Mouse (Mus musculus): ENCODE results near the gene Cenpp. TPM values are rescaled to one million over a fixed set of nuclear protein-coding genes. Genes with fewer than 3 reads are reported as not detected.

Gene Cenpp
- total and polyA plus RNA-seq, 2 experiments from 2014 or later: 2.1 to 16.2 TPM

DNA sequence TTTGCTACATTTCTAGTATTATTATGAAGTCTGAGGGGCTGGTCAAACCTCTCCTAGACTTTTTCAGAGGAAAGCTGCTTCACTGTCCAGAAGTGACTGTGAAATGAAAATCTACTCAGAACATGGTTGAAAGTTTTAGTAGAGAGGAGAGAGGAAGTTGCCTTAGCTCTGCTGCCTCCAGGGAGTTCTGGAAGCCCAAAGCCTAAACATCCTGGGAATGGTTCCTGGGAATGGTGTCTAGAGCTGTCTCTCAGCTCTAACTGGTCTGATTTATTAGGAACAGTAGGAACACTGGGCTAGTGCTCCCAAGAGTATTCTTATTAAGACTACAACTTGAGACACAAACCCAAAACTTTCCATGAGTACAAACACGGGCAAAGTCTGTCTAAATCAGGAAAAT, 106.1 kb downstream of the Cenpp start:
- H3K27ac ChIP-seq (ENCODE audit: low read depth): peak overlapping the region; percentile 68
- no peak overlapping the region for H3K9ac ChIP-seq (replicated peaks; ENCODE audit: low read depth, low read length)
- no peaks in the 10 kb centered on the region for H3K4me1 ChIP-seq (ENCODE audit: control insufficient read depth, insufficient read depth)
- H3K36me3 ChIP-seq (replicated peaks; ENCODE audit: control insufficient read depth, insufficient read depth, low read length): no peaks in the 10 kb centered on the region
- no peaks in the 10 kb centered on the region for H3K27me3 ChIP-seq (ENCODE audit: control insufficient read depth, insufficient read depth, low read length)
- no peak for DNase-seq (ENCODE audit: low spot score)
- TF ChIP-seq EP300 (IDR thresholded peaks at IDR 0.05; ENCODE audit: low read depth) (no peak), CTCF (IDR thresholded peaks at IDR 0.05; ENCODE audit: low read depth) (no peak)
- no peaks in the 10 kb centered on the region for H3K9me3 ChIP-seq (replicated peaks; ENCODE audit: control insufficient read depth, low read length)
- WGBS: 67% methylated on average over 1 of the region's 1 CpGs
- H3K4me2 ChIP-seq (ENCODE audit: low read depth, low read length): peak overlapping the region; percentile 32; the same call in 1 of the 2 replicates
- H3K4me3 ChIP-seq (ENCODE audit: low read depth, low read length): no peak overlapping the region; the same call in 1 of the 2 replicates
- no peak for ATAC-seq (ENCODE audit: insufficient read depth, low read depth)

DNA sequence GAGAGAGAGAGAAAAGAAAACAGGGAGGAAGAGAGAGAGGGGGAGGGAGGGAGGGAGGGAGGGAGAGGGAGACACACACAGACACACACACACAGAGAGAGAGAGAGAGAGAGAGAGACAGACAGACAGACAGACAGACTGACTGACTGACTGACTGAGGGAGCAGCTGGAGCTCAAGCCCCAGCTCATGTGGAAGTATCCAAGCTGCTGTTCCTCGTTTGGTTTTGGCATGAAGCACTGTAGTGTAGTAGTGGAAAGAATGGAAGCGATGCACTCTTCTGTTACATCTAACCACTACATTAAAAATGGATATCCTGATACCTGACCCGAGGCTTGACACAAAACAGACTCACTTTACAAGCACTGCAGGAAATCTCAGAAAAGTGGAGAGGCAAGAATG, 106.9 kb downstream of the Cenpp start:
- no peak overlapping the region for H3K9ac ChIP-seq (replicated peaks; ENCODE audit: low read depth, low read length)
- H3K36me3 ChIP-seq (replicated peaks; ENCODE audit: control insufficient read depth, insufficient read depth, low read length): no peaks in the 10 kb centered on the region
- ATAC-seq (ENCODE audit: insufficient read depth, low read depth): peak; percentile 79
- H3K27me3 ChIP-seq (ENCODE audit: control insufficient read depth, insufficient read depth, low read length): no peaks in the 10 kb centered on the region
- H3K4me3 ChIP-seq (ENCODE audit: low read depth, low read length): 0 out of 2 replicates have a peak overlapping the region, but pooled peaks have one; percentile 15
- TF ChIP-seq CTCF (IDR thresholded peaks at IDR 0.05; ENCODE audit: low read depth) (no peak), EP300 (IDR thresholded peaks at IDR 0.05; ENCODE audit: low read depth) (no peak)
- 15% methylated on average over 3 of the region's 3 CpGs for WGBS
- no peaks in the 10 kb centered on the region for H3K4me1 ChIP-seq (ENCODE audit: control insufficient read depth, insufficient read depth)
- no peaks in the 10 kb centered on the region for H3K9me3 ChIP-seq (replicated peaks; ENCODE audit: control insufficient read depth, low read length)
- peak; percentile 52 for DNase-seq (ENCODE audit: low spot score)
- H3K27ac ChIP-seq (ENCODE audit: low read depth): peak overlapping the region; percentile 68
- peak overlapping the region; percentile 32 for H3K4me2 ChIP-seq (ENCODE audit: low read depth, low read length)

DNA sequence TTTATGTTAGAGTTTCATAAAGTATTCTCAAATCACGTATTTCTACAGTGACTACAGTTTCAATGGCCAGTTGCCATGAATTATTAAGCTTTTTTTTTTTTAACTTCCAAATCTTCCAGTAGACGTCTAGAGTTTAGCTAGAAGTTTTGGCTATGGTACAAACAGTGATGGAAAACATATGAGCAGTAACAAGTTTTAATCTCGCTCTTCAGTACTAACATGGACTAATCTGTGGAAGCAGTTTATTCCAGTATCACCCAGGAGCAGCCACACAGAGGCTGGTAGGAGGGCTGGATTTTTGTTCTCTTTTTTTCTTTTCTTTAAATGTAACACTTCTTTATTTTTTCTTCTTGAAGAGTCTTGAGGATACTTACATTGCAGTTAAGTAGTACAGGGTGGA, 108.3 kb downstream of the Cenpp start, which contains the start of gene Aspn:
Aspn (plus strand) TSS at position 165 of the 400 bp plus-strand sequence.
- H3K9me3 ChIP-seq (replicated peaks; ENCODE audit: control insufficient read depth, low read length): no peaks in the 10 kb centered on the region
- H3K4me2 ChIP-seq (ENCODE audit: low read depth, low read length): peak within 1 kb of the TSS; percentile 32; the same call in 1 of the 2 replicates
- no peak within 1 kb of the TSS for H3K9ac ChIP-seq (replicated peaks; ENCODE audit: low read depth, low read length)
- peak within 1 kb of the TSS; percentile 15; the same call in 1 of the 2 replicates for H3K4me3 ChIP-seq (ENCODE audit: low read depth, low read length)
- ATAC-seq (ENCODE audit: insufficient read depth, low read depth) (no peak; the same call in 1 of the 2 replicates), DNase-seq (ENCODE audit: low spot score) (peak; percentile 50)
- H3K27ac ChIP-seq (ENCODE audit: low read depth): peak within 1 kb of the TSS; percentile 68
- no peaks in the 10 kb centered on the region for H3K27me3 ChIP-seq (ENCODE audit: control insufficient read depth, insufficient read depth, low read length)
- TF ChIP-seq EP300 (IDR thresholded peaks at IDR 0.05; ENCODE audit: low read depth): no peak
- no peak for TF ChIP-seq CTCF (IDR thresholded peaks at IDR 0.05; ENCODE audit: low read depth)
- H3K4me1 ChIP-seq (ENCODE audit: control insufficient read depth, insufficient read depth): no peaks in the 10 kb centered on the region
- 45% methylated on average over 3 of the region's 3 CpGs for WGBS
- no peaks in the 10 kb centered on the region for H3K36me3 ChIP-seq (replicated peaks; ENCODE audit: control insufficient read depth, insufficient read depth, low read length)

DNA sequence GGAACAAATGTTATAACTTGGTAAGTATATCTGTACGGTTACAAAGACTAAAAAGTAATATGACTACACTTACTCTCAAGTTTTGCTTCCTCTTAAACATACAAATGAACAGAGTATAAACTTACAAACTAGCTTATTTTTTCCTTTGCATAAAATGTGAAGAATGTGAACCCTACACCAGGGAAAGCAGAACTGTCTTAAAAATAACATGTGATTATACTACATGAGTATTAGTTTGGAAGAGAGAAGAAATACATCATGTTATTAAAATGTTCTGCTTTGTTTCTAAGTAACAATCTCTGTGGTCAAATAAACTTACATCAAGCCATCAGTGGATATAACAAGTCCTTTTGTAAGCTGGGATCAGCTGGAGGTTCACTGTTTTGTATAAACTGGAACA, 113.9 kb downstream of the Cenpp start:
- H3K4me1 ChIP-seq (ENCODE audit: control insufficient read depth, insufficient read depth): no peaks in the 10 kb centered on the region
- H3K9ac ChIP-seq (replicated peaks; ENCODE audit: low read depth, low read length): no peak overlapping the region
- H3K27ac ChIP-seq (ENCODE audit: low read depth): peak overlapping the region; percentile 28; the same call in 1 of the 2 replicates
- no peak overlapping the region for H3K4me2 ChIP-seq (ENCODE audit: low read depth, low read length)
- no peaks in the 10 kb centered on the region for H3K36me3 ChIP-seq (replicated peaks; ENCODE audit: control insufficient read depth, insufficient read depth, low read length)
- H3K4me3 ChIP-seq (ENCODE audit: low read depth, low read length): no peak overlapping the region
- H3K9me3 ChIP-seq (replicated peaks; ENCODE audit: control insufficient read depth, low read length): no peaks in the 10 kb centered on the region
- H3K27me3 ChIP-seq (ENCODE audit: control insufficient read depth, insufficient read depth, low read length): no peaks in the 10 kb centered on the region
- no peak; the same call in none of the 2 replicates for ATAC-seq (ENCODE audit: insufficient read depth, low read depth)
- TF ChIP-seq EP300 (IDR thresholded peaks at IDR 0.05; ENCODE audit: low read depth) (no peak), CTCF (IDR thresholded peaks at IDR 0.05; ENCODE audit: low read depth) (no peak)
- no peak for DNase-seq (ENCODE audit: low spot score)
- WGBS: 71% methylated on average over 1 of the region's 1 CpGs

DNA sequence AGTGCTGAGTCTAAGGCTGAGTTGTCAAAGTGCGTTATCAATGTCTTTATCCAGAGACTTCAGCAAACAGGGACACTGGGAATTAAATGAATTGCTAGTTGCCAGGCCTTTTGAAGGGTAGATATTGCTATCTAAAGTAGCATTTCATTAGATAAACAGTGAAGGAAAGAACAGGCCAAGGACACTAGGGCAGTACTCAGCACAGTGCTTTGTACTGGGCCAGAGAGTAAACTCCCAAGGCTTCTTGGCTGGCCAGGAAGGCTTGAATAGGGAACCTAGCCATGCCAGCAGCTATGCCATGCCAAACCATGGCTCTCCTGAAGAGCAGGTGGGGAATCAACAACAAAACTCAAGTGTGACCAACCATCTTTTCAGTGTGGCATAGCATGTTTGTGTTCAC, 115.6 kb downstream of the Cenpp start:
- no peak overlapping the region for H3K27ac ChIP-seq (ENCODE audit: low read depth)
- no peak for ATAC-seq (ENCODE audit: insufficient read depth, low read depth)
- WGBS: 96% methylated on average over 1 of the region's 1 CpGs
- no peak overlapping the region for H3K4me2 ChIP-seq (ENCODE audit: low read depth, low read length)
- no peak overlapping the region for H3K9ac ChIP-seq (replicated peaks; ENCODE audit: low read depth, low read length)
- H3K27me3 ChIP-seq (ENCODE audit: control insufficient read depth, insufficient read depth, low read length): no peaks in the 10 kb centered on the region
- DNase-seq (ENCODE audit: low spot score): no peak
- no peaks in the 10 kb centered on the region for H3K9me3 ChIP-seq (replicated peaks; ENCODE audit: control insufficient read depth, low read length)
- H3K4me3 ChIP-seq (ENCODE audit: low read depth, low read length): no peak overlapping the region
- no peaks in the 10 kb centered on the region for H3K36me3 ChIP-seq (replicated peaks; ENCODE audit: control insufficient read depth, insufficient read depth, low read length)
- no peaks in the 10 kb centered on the region for H3K4me1 ChIP-seq (ENCODE audit: control insufficient read depth, insufficient read depth)
- TF ChIP-seq CTCF (IDR thresholded peaks at IDR 0.05; ENCODE audit: low read depth) (no peak), EP300 (IDR thresholded peaks at IDR 0.05; ENCODE audit: low read depth) (no peak)

DNA sequence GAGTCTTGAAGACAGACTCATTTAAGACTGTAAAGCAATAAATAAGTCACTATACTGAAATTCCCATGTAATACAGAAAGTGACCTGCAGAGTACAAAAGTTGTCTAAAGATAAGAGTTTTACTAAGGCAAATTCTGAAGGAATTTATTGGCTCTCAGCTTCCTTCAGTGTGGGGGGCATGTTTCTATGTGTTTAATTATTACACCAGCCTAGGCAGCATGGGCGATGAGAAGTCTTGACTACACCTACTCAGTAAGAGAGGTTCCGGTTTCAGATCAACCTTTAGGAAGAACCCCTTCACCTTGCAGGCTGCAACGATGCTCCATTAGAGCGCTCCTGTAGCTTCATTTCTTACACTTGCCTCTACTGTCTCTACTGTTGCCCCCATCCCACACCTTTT, 121.9 kb downstream of the Cenpp start:
- no peak overlapping the region for H3K9ac ChIP-seq (replicated peaks; ENCODE audit: low read depth, low read length)
- no peak overlapping the region for H3K4me3 ChIP-seq (ENCODE audit: low read depth, low read length)
- no peak overlapping the region for H3K4me2 ChIP-seq (ENCODE audit: low read depth, low read length)
- TF ChIP-seq EP300 (IDR thresholded peaks at IDR 0.05; ENCODE audit: low read depth): no peak
- TF ChIP-seq CTCF (IDR thresholded peaks at IDR 0.05; ENCODE audit: low read depth): no peak
- H3K36me3 ChIP-seq (replicated peaks; ENCODE audit: control insufficient read depth, insufficient read depth, low read length): no peaks in the 10 kb centered on the region
- no peak overlapping the region for H3K27ac ChIP-seq (ENCODE audit: low read depth)
- H3K4me1 ChIP-seq (ENCODE audit: control insufficient read depth, insufficient read depth): no peaks in the 10 kb centered on the region
- no peak for DNase-seq (ENCODE audit: low spot score)
- H3K27me3 ChIP-seq (ENCODE audit: control insufficient read depth, insufficient read depth, low read length): no peaks in the 10 kb centered on the region
- ATAC-seq (ENCODE audit: insufficient read depth, low read depth): no peak
- H3K9me3 ChIP-seq (replicated peaks; ENCODE audit: control insufficient read depth, low read length): no peaks in the 10 kb centered on the region
- WGBS: 93% methylated on average over 4 of the region's 4 CpGs
